Mouse (Mus musculus) MEL (cell line): ENCODE measurements at regions not wholly inside any gene's neighbourhood (a gene's known extent, or its start where the extent isn't known, plus 50 kb on each side); places are given as distances from the start of the nearest gene placed in this dataset.

ENCODE experiments used
- CTCF ChIP-seq, 3 experiments: IDR thresholded peaks in 2 of 3; conservative IDR thresholded peaks in 1 of 3; 2 replicates each; pipeline ENCODE4 v1.5.1; 2011 to 2012; ENCODE audit warnings: low read length in 3 of 3, low read depth in 2 of 3, mild to moderate bottlenecking in 2 of 3, improper control_type of control experiment in 1 of 3, inconsistent platforms in 1 of 3, mixed read lengths in 1 of 3, moderate library complexity in 1 of 3; ENCODE audit not compliant: control insufficient read depth in 1 of 3, insufficient read depth in 1 of 3, poor library complexity in 1 of 3, severe bottlenecking in 1 of 3
- E2F4 ChIP-seq: IDR thresholded peaks from 2 replicates; pipeline ENCODE4 v1.6.1; 2011; ENCODE audit warnings: low read depth, low read length, improper control_type of control experiment, borderline replicate concordance
- GATA1 ChIP-seq: IDR thresholded peaks from 2 replicates; pipeline ENCODE4 v1.6.1; 2011; ENCODE audit warnings: low read depth, low read length, improper control_type of control experiment
- MAFK ChIP-seq: IDR thresholded peaks from 2 replicates; pipeline ENCODE4 v1.6.1; 2011; ENCODE audit warnings: low read depth, mild to moderate bottlenecking, low read length, improper control_type of control experiment, borderline replicate concordance
- MXI1 ChIP-seq: IDR thresholded peaks from 2 replicates; pipeline ENCODE4 v1.6.1; 2011; ENCODE audit warnings: mild to moderate bottlenecking, low read depth, low read length, improper control_type of control experiment
- POLR2A ChIP-seq, 2 experiments: IDR thresholded peaks; 2 replicates each; pipeline ENCODE4 v1.6.1; 2011 to 2012; ENCODE audit warnings: low read length in 2 of 2, mild to moderate bottlenecking in 2 of 2, control low read depth in 1 of 2, improper control_type of control experiment in 1 of 2, low read depth in 1 of 2, moderate library complexity in 1 of 2; ENCODE audit not compliant: control insufficient read depth in 1 of 2, insufficient read depth in 1 of 2, poor library complexity in 1 of 2
- RCOR1 ChIP-seq: IDR thresholded peaks from 2 replicates; pipeline ENCODE4 v1.6.1; 2012; ENCODE audit warnings: low read depth, mild to moderate bottlenecking, inconsistent platforms, low read length, improper control_type of control experiment
- SIN3A ChIP-seq: IDR thresholded peaks from 2 replicates; pipeline ENCODE4 v1.6.1; 2012; ENCODE audit warnings: low read length, improper control_type of control experiment, inconsistent platforms
- TBP ChIP-seq: IDR thresholded peaks from 2 replicates; pipeline ENCODE4 v1.8.0; 2011; ENCODE audit warnings: low read depth, low read length, improper control_type of control experiment
- ZMIZ1 ChIP-seq: IDR thresholded peaks from 2 replicates; pipeline ENCODE4 v1.6.1; 2012; ENCODE audit warnings: low read depth, mild to moderate bottlenecking, inconsistent platforms, low read length, improper control_type of control experiment, moderate library complexity

GRCm38 (mm10) chr1:66099562-66100444, 75.3 kb upstream of the Map2 start:
- TF ChIP-seq E2F4 (no peak), GATA1 (no peak), CTCF (IDR thresholded peaks at IDR 0.05 in 2 of 3, conservative IDR thresholded peaks at IDR 0.05 in 1 of 3; ENCODE audit: control insufficient read depth in 1 of 3, insufficient read depth in 1 of 3, low read depth in 2 of 3, low read length in 3 of 3, poor library complexity in 1 of 3, severe bottlenecking in 1 of 3) (no peak; a peak in 1 of 6 replicates), MXI1 (no peak), POLR2A (IDR thresholded peaks at IDR 0.05; ENCODE audit: control insufficient read depth in 1 of 2, insufficient read depth in 1 of 2, low read depth in 1 of 2, low read length in 2 of 2, poor library complexity in 1 of 2) (no peak), TBP (no peak), SIN3A (no peak), MAFK (no peak), RCOR1 (no peak), ZMIZ1 (no peak)
